Mouse (Mus musculus) megakaryocyte, embryonic 14.5 days (primary cell): Measurements from ENCODE around the gene Nfatc3.

Source experiments
- FLI1 ChIP-seq: IDR thresholded peaks from 2 replicates; pipeline ENCODE4 v1.6.1; 2012; ENCODE audit warnings: low read length, inconsistent platforms, mixed read lengths
- GATA1 ChIP-seq: IDR thresholded peaks from 3 replicates; pipeline ENCODE4 v1.6.1; 2012; ENCODE audit warnings: mixed read lengths, low read length, inconsistent platforms, borderline replicate concordance

DNA sequence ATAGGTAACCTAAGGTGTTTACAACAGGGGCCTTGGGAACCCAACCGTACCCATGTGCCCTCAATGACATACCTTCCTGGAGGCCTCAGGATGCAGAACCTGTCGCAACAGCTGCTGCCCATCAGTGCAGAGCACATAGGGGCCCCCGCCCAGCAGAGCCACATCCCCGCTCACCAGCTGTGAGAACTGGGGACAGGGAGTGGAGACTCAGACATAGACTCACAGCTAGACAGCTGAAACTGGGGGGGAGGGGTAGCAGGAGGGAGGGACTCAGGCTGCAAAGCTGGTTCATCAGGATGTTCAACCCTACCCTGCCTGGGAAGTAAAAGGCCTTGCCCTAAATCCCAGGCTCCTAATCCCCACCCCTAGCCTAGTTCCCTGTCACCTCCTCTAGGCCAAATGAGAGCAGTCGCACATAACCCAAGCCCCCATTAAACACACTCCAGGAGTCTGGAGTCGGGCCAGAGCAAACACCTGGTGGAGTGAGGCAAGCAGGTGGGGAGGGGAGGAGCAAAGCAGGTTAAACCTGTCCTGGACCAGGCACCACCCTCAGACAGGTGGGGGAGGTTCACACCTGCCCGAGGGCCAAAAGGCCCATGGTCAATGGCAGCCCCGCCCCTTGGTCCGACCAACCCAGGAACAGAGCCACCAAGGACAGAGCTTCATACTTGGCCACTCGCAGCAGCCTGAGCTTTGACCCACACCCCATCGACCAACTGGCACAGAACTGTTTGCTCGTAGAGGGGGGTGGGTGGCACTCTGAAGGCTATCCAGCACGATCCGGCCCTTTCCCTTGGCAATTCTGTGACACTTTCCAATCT, 76.3 kb downstream of the Nfatc3 start:
- TF ChIP-seq GATA1 (no peak), FLI1 (no peak)
